Mouse (Mus musculus): ENCODE results near the gene Ccdc102a. TPM values are rescaled to one million over a fixed set of nuclear protein-coding genes. Genes with fewer than 3 reads are reported as not detected.

Ccdc102a gene
- total RNA-seq, 1 experiment, result 10.7 TPM

- in situ Hi-C loops (cut with MboI; ENCODE audit: low sequenced_read_pairs in 2 of 2, unreplicated experiment in 2 of 2), result no loop called here
- Histone ChIP-seq H3K36me3 (ENCODE audit: control insufficient read depth, insufficient read depth, low read length, poor library complexity, severe bottlenecking) (no peaks in the 10 kb centered on the region), H3K4me3 (ENCODE audit: insufficient read depth in 1 of 2, low read depth in 1 of 2, low read length in 2 of 2, poor library complexity in 1 of 2, severe bottlenecking in 1 of 2) (peak overlapping the region; percentile 64 to 78), H3K27ac (ENCODE audit: insufficient read depth, low read depth, low read length, poor library complexity, severe bottlenecking) (no peak overlapping the region), H3K9ac (ENCODE audit: insufficient read depth, low read depth, low read length, poor library complexity, severe bottlenecking) (peak overlapping the region; percentile 39; the same call in 1 of the 2 replicates), H3K9me3 (ENCODE audit: control insufficient read depth, insufficient read depth, low read depth, low read length) (no peaks in the 10 kb centered on the region), H3K4me1 (ENCODE audit: control insufficient read depth in 2 of 2, insufficient read depth in 2 of 2, low read length in 2 of 2, poor library complexity in 1 of 2) (peaks cover 5 to 15% of the 10 kb centered on the region in 2 experiments; a peak in 2 of 4 replicates)
- TF ChIP-seq ZC3H11A (IDR thresholded peaks at IDR 0.05; ENCODE audit: borderline replicate concordance, low read depth, low read length) (no peak), MAFK (IDR thresholded peaks at IDR 0.05; ENCODE audit: insufficient read depth, low read depth, low read length) (no peak), CHD2 (IDR thresholded peaks at IDR 0.05; ENCODE audit: low read depth, low read length) (no peak), ZNF384 (IDR thresholded peaks at IDR 0.05; ENCODE audit: low read depth, low read length) (no peak), HCFC1 (IDR thresholded peaks at IDR 0.05; ENCODE audit: borderline replicate concordance, insufficient read depth, low read length) (no peak)
- DNase-seq (ENCODE audit: low read depth, low spot score), result no peak
Measured at GRCm38 (mm10) chr8:94875871-94876150, 42.1 kb downstream of the Ccdc102a start.

DNA sequence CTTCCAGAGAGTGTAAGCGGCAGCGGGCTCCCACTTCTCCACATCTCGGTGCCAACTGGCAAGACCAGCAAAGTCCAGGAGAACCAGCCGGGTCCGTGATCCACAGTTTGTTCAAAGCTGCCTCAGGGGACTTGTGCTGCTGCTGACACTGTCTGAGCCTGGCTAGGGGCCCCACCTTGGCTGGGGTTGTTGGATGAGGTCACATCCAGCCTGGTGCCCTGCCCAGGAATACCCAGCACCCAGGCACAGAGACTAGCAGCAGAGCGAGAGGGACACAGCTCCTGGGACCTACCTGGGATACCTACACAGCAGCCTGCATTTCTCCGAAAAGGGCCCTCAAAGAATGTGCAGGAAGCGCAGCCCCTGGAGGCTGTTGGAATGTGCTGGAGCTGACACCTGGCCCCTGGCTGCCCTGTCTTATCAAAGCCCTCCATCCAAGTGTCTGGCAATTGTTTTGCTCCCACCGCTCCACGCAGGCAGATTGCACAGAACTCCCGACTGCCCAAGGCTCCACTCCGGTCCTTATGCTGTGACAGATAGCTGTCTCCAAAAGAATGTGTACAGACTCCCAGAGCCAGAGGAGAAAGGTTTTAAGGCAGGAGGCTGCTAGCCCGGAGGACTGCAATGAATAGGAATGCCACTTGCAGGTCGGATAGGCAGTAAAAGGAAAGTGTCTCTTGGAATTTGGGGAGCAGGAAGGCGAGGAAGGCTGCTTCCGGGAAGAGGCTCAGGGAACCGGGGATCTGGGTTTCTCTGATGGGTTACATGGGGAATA, 42.6 kb downstream of the Ccdc102a start:
- Histone ChIP-seq H3K9ac (ENCODE audit: insufficient read depth, low read depth, low read length, poor library complexity, severe bottlenecking) (peak overlapping the region; percentile 39; the same call in 1 of the 2 replicates), H3K4me3 (ENCODE audit: insufficient read depth in 1 of 2, low read depth in 1 of 2, low read length in 2 of 2, poor library complexity in 1 of 2, severe bottlenecking in 1 of 2) (peak overlapping the region; percentile 64 to 78), H3K27ac (ENCODE audit: insufficient read depth, low read depth, low read length, poor library complexity, severe bottlenecking) (no peak overlapping the region), H3K4me1 (ENCODE audit: control insufficient read depth in 2 of 2, insufficient read depth in 2 of 2, low read length in 2 of 2, poor library complexity in 1 of 2) (peaks cover 5 to 20% of the 10 kb centered on the region in 2 experiments; a peak in 2 of 4 replicates), H3K36me3 (ENCODE audit: control insufficient read depth, insufficient read depth, low read length, poor library complexity, severe bottlenecking) (no peaks in the 10 kb centered on the region), H3K9me3 (ENCODE audit: control insufficient read depth, insufficient read depth, low read depth, low read length) (no peaks in the 10 kb centered on the region)
- DNase-seq (ENCODE audit: low read depth, low spot score), result no peak
- TF ChIP-seq MAFK (IDR thresholded peaks at IDR 0.05; ENCODE audit: insufficient read depth, low read depth, low read length), result no peak
- TF ChIP-seq ZNF384 (IDR thresholded peaks at IDR 0.05; ENCODE audit: low read depth, low read length), result no peak
- TF ChIP-seq HCFC1 (IDR thresholded peaks at IDR 0.05; ENCODE audit: borderline replicate concordance, insufficient read depth, low read length), result no peak
- TF ChIP-seq CHD2 (IDR thresholded peaks at IDR 0.05; ENCODE audit: low read depth, low read length), result no peak
- no peak for TF ChIP-seq ZC3H11A (IDR thresholded peaks at IDR 0.05; ENCODE audit: borderline replicate concordance, low read depth, low read length)
- in situ Hi-C loops (cut with MboI; ENCODE audit: low sequenced_read_pairs in 2 of 2, unreplicated experiment in 2 of 2), result no loop called here

DNA sequence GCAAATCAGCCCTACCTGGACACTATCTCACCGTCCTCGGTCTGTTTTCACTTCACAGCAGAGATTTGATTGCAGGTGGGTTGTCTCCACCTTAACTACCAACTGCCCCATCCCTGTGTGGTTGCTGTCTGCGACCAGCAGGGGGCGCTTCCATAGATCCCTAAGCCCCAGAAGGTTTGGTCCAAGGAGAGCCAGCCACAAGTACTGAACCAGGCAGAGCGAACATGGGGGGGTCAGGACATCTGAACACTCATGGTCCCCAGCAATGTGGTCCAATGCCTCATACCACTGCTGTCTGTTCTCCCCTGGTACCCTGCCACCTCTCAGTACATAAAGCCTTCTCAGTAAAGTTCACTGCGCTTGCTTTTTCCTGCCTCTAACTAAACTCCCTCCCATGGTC, 43.5 kb downstream of the Ccdc102a start:
- H3K4me1 ChIP-seq (ENCODE audit: control insufficient read depth in 2 of 2, insufficient read depth in 2 of 2, low read length in 2 of 2, poor library complexity in 1 of 2), result peaks cover 5 to 20% of the 10 kb centered on the region in 2 experiments; a peak in 2 of 4 replicates
- no peaks in the 10 kb centered on the region for H3K9me3 ChIP-seq (ENCODE audit: control insufficient read depth, insufficient read depth, low read depth, low read length)
- in situ Hi-C loops (cut with MboI; ENCODE audit: low sequenced_read_pairs in 2 of 2, unreplicated experiment in 2 of 2), result no loop called here
- no peak overlapping the region for H3K9ac ChIP-seq (ENCODE audit: insufficient read depth, low read depth, low read length, poor library complexity, severe bottlenecking)
- no peaks in the 10 kb centered on the region for H3K36me3 ChIP-seq (ENCODE audit: control insufficient read depth, insufficient read depth, low read length, poor library complexity, severe bottlenecking)
- DNase-seq (ENCODE audit: low read depth, low spot score), result peak; percentile 70
- H3K4me3 ChIP-seq (ENCODE audit: insufficient read depth in 1 of 2, low read depth in 1 of 2, low read length in 2 of 2, poor library complexity in 1 of 2, severe bottlenecking in 1 of 2), result no peak overlapping the region
- TF ChIP-seq HCFC1 (IDR thresholded peaks at IDR 0.05; ENCODE audit: borderline replicate concordance, insufficient read depth, low read length) (no peak), ZC3H11A (IDR thresholded peaks at IDR 0.05; ENCODE audit: borderline replicate concordance, low read depth, low read length) (0 out of 2 replicates have a peak, but pooled peaks have one; percentile 12)
- H3K27ac ChIP-seq (ENCODE audit: insufficient read depth, low read depth, low read length, poor library complexity, severe bottlenecking), result no peak overlapping the region

GRCm38 (mm10) chr8:94872576-94872975, 45.3 kb downstream of the Ccdc102a start:
- TF ChIP-seq ZNF384 (IDR thresholded peaks at IDR 0.05; ENCODE audit: low read depth, low read length) (no peak), MAFK (IDR thresholded peaks at IDR 0.05; ENCODE audit: insufficient read depth, low read depth, low read length) (no peak), ZC3H11A (IDR thresholded peaks at IDR 0.05; ENCODE audit: borderline replicate concordance, low read depth, low read length) (no peak), HCFC1 (IDR thresholded peaks at IDR 0.05; ENCODE audit: borderline replicate concordance, insufficient read depth, low read length) (no peak)
- in situ Hi-C loops (cut with MboI; ENCODE audit: low sequenced_read_pairs in 2 of 2, unreplicated experiment in 2 of 2), result no loop called here
- H3K4me1 ChIP-seq (ENCODE audit: control insufficient read depth in 2 of 2, insufficient read depth in 2 of 2, low read length in 2 of 2, poor library complexity in 1 of 2), result peaks cover 5 to 20% of the 10 kb centered on the region in 2 experiments; a peak in 2 of 4 replicates
- H3K27ac ChIP-seq (ENCODE audit: insufficient read depth, low read depth, low read length, poor library complexity, severe bottlenecking), result no peak overlapping the region
- H3K36me3 ChIP-seq (ENCODE audit: control insufficient read depth, insufficient read depth, low read length, poor library complexity, severe bottlenecking), result no peaks in the 10 kb centered on the region
- H3K9ac ChIP-seq (ENCODE audit: insufficient read depth, low read depth, low read length, poor library complexity, severe bottlenecking), result no peak overlapping the region
- H3K4me3 ChIP-seq (ENCODE audit: insufficient read depth in 1 of 2, low read depth in 1 of 2, low read length in 2 of 2, poor library complexity in 1 of 2, severe bottlenecking in 1 of 2), result no peak overlapping the region
- no peak for DNase-seq (ENCODE audit: low read depth, low spot score)
- no peaks in the 10 kb centered on the region for H3K9me3 ChIP-seq (ENCODE audit: control insufficient read depth, insufficient read depth, low read depth, low read length)

All from ES-E14 (cell line).